Mouse (Mus musculus) megakaryocyte, embryonic 14.5 days (primary cell): ENCODE measurements around the gene Ppp2r5a. TPM values are rescaled to one million over a fixed set of nuclear protein-coding genes. Genes with fewer than 3 reads are reported as not detected.

Experiments
- H3K27me3 ChIP-seq: replicated peaks from 2 replicates; pipeline ENCODE3; 2012; ENCODE audit warnings: inconsistent platforms
- H3K36me3 ChIP-seq: replicated peaks from 2 replicates; pipeline ENCODE3; 2012; ENCODE audit warnings: low read length, inconsistent platforms, mixed read lengths
- H3K4me1 ChIP-seq: 2 replicates; pipeline ENCODE4 v1.6.1; 2012; ENCODE audit warnings: inconsistent platforms
- H3K4me3 ChIP-seq: replicated peaks from 2 replicates; pipeline ENCODE3; 2012; ENCODE audit warnings: moderate library complexity, mild to moderate bottlenecking, inconsistent platforms
- H3K9me3 ChIP-seq: 2 replicates; pipeline ENCODE4 v1.6.1; 2012; ENCODE audit warnings: inconsistent platforms
- FLI1 ChIP-seq: IDR thresholded peaks from 2 replicates; pipeline ENCODE4 v1.6.1; 2012; ENCODE audit warnings: low read length, inconsistent platforms, mixed read lengths
- GATA1 ChIP-seq: IDR thresholded peaks from 3 replicates; pipeline ENCODE4 v1.6.1; 2012; ENCODE audit warnings: mixed read lengths, low read length, inconsistent platforms, borderline replicate concordance
- polyA plus RNA-seq: library from polyadenylated mRNA; stranded (reverse); fragments of >175 nt; gene quantifications from 2 replicates; pipeline ENCODE4 v1.2.3, GENCODE M21; 2012; ENCODE audit warnings: low replicate concordance; ENCODE audit not compliant: insufficient read depth

Ppp2r5a gene
- polyA plus RNA-seq, 1 experiment, result 55.5 TPM

- peaks cover 23% of the 10 kb centered on the region for H3K27me3 ChIP-seq
- H3K4me1 ChIP-seq, result peaks cover 10% of the 10 kb centered on the region
- TF ChIP-seq GATA1, result no peak
- no peak for TF ChIP-seq FLI1
These were observed 97.5 kb downstream of the Ppp2r5a start for GRCm38 (mm10) chr1:191305610-191306009.

GRCm38 (mm10) chr1:191304216-191304615 is 98.9 kb downstream of the Ppp2r5a start:
- H3K4me3 ChIP-seq, result no peak overlapping the region
- TF ChIP-seq GATA1 (no peak), FLI1 (no peak)
- H3K36me3 ChIP-seq, result peaks cover 10% of the 10 kb centered on the region
- H3K27me3 ChIP-seq, result peaks cover 29% of the 10 kb centered on the region
- peaks cover 12% of the 10 kb centered on the region for H3K4me1 ChIP-seq
- peaks cover 3% of the 10 kb centered on the region for H3K9me3 ChIP-seq

More at GRCm38 (mm10) chr1:191305610-191306009, 97.5 kb downstream of the Ppp2r5a start:
- no peak overlapping the region for H3K4me3 ChIP-seq
- peaks cover 3% of the 10 kb centered on the region for H3K9me3 ChIP-seq
- peaks cover 10% of the 10 kb centered on the region for H3K36me3 ChIP-seq

GRCm38 (mm10) chr1:191303736-191304135 is 99.3 kb downstream of the Ppp2r5a start:
- Histone ChIP-seq H3K4me1 (peaks cover 15% of the 10 kb centered on the region), H3K27me3 (peaks cover 34% of the 10 kb centered on the region), H3K9me3 (peaks cover 3% of the 10 kb centered on the region), H3K4me3 (no peak overlapping the region), H3K36me3 (peaks cover 10% of the 10 kb centered on the region)
- TF ChIP-seq GATA1 (no peak), FLI1 (no peak)

Other genes starting within 250 kb of the Ppp2r5a start
- gene Fam71a, start 238.5 kb downstream of the Ppp2r5a start, polyA plus RNA-seq, result not detected in 2 replicates
- 3.4 and 9.5 TPM in 2 replicates for gene Atf3, start 185.2 kb downstream of the Ppp2r5a start, polyA plus RNA-seq
- 20.2 and 31.8 TPM in 2 replicates for gene Nenf, start 85.1 kb downstream of the Ppp2r5a start, polyA plus RNA-seq
- gene Tmem206, start 77.4 kb downstream of the Ppp2r5a start, polyA plus RNA-seq, result 3.4 TPM in 1 of 2 replicates, not detected in the other
- 1.5 and 2.3 TPM in 2 replicates for gene Dtl, start 172.3 kb upstream of the Ppp2r5a start, polyA plus RNA-seq
- 3.4 and 5.8 TPM in 2 replicates for gene Ints7, start 172.4 kb upstream of the Ppp2r5a start, polyA plus RNA-seq